Mouse (Mus musculus): ENCODE data around the gene Fxyd1.

Gene Fxyd1

DNA sequence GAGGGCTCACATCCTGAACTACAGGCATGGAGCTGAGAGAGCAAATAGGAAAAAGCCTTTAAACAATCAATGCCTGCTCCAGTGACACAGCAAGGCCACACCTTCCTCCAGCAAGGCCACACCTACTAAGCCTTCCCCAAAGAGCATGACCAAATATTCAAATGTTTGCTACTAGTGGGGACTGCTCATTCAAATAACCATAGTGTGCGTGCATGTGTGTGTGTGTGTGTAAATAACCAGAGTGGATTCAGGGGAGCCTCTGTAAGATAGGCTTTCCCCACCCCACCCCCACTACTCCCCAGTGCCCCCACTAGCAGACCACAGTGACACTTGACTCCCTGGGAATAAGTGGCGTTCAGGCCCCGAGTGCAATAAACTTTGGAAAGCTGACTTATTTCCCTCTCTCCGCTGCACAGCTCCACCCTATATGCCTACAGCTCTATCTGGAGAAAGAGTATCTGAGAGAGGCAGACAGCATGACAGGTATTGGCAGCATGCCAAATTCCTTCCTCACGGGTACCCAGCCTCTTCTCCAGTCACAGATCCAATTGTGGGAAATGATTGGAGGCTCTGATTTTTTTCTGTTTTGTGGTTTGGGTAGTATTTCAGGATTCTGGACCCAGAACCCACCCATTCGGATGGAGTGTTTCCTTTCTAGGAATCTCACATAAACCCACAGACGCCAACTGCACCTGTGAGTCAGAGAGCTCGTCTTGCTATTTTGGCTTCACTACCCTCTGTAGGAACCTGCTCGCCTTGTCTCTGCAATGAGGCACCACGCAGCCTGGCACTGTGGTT lies 39.7 kb downstream of the Fxyd1 start:
- DNase-seq (ENCODE audit: extremely low spot score, low read depth, low spot score) = no peak

DNA sequence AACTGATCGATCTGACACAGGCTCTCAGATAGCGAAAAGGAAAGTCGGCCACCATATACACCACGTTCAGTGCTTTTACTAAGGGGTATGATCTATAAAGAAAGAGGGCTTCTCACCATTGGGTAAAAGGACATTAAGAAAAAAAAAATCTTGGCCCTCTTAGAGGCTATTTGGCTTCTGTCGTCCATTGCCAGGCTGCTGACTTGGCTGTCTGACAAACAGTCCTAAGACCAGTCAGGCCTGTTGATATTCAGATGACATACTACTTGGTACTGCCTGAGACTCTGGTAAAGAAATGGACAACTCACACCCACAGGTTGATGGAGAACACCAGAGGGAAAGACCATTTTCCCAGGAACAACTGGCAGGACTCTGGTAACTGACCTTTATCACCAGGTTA lies 44.0 kb downstream of the Fxyd1 start:
- DNase-seq (ENCODE audit: extremely low spot score, low read depth, low spot score) = no peak

DNA sequence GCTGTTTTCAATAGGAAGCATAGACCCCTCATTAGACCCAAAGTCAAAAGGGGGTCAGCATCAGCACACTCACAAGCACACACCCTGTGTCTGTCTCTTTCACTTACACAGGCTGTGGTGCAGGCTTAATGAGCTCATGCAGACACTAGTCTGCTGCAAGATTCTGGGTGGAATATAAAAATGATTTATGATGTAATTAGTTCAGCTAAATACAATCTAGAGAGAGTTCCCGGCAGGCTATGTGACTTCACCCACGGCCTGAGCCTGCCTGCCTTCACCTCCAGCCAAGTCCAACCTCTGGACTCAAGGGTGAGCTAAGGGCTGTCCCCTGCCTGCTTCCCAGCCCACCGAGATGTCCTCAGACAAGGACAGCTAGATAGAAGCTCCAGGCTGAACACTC lies 48.1 kb downstream of the Fxyd1 start:
- DNase-seq (ENCODE audit: extremely low spot score, low read depth, low spot score) = peak; percentile 16

DNA sequence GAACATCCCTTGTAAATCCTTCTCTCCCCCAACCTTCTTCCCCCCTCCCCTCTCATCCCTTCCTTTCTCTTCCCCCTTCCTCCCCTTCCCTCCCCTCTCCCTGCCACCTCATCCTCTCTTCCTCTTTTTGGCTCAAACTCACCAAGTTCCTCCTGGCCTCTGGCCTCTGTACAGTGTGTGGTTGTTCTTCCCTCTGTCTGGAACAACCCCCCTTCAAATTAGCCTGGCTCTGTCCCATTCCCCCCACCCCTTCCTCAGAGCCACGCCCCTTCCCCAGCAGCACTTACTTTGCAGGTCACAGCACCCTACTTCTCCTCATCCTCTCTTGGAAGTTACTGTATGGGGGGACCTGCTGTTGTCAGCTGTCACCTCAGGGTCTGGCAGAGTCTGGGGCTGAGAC lies 48.8 kb downstream of the Fxyd1 start:
- DNase-seq (ENCODE audit: extremely low spot score, low read depth, low spot score) = no peak

DNA sequence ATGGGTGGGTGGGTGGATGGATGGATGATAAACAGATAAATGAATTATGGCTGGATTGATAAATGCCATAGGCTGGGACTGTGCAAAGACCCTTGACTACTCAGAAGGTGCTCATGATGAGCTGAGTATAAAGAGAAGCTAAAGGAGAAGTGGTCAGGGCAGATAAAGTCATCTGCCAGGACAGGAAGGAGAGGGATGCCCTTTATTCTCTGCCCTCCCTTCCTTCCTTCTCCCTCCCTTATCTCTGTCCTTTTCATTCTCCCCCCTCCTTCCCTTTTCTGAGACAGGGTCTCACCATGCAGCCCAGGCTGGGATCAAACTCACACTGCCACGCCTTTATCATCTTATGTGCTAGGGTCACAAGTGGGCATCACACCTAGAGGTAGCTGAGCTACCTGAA lies 49.2 kb downstream of the Fxyd1 start:
- no peak for DNase-seq (ENCODE audit: extremely low spot score, low read depth, low spot score)

DNA sequence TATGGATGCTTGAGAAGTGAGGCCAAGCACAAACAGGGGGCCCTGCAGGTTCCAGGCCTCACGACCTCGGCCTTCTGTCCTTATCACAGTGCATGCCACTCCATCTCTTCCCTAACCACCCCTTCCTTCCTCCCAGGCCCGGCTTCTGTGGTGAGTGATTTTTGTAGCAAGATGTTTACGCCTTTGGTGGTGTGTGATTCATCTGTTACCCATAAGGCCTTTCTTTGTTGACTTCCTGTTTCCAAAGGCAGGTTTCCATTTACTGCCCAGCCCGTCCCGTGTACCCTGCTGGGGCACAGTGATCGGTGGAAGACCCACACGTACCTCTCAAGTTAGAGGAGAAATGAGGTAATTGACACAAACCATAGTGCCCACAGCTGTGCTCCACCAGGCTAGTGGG lies 54.3 kb downstream of the Fxyd1 start:
- DNase-seq (ENCODE audit: extremely low spot score, low read depth, low spot score) = no peak
